Mouse (Mus musculus): ENCODE data around the gene R3hdm4.

- TF ChIP-seq CTCF (IDR thresholded peaks at IDR 0.05; ENCODE audit: borderline replicate concordance, extremely low read depth, insufficient read depth, insufficient read length) (no peak), POLR2A (IDR thresholded peaks at IDR 0.05; ENCODE audit: borderline replicate concordance, extremely low read depth, insufficient read depth, insufficient read length, poor library complexity, severe bottlenecking) (no peak)
Observed at GRCm38 (mm10) chr10:79969124-79969568, 48.1 kb upstream of the R3hdm4 start.
